Mouse (Mus musculus) midbrain, embryonic 11.5 days (tissue): ENCODE measurements around the gene Ip6k2. TPM values are rescaled to one million over a fixed set of nuclear protein-coding genes. Genes with fewer than 3 reads are reported as not detected.

ENCODE experiments used
- ATAC-seq: fragments of 200-750 bp; cut with Nextera tagmentation; 2 replicates; pipeline ENCODE4 v1.8.0; 2017; ENCODE audit warnings: moderate TSS enrichment, moderate library complexity; ENCODE audit not compliant: low FRiP score
- DNase-seq: peaks from one replicate; pipeline ENCODE4 v3.0.0; 2015; ENCODE audit warnings: low spot score; ENCODE audit errors: missing footprints
- H3K27ac ChIP-seq: fragments of 300-500 bp; sonication (generic); 2 replicates; pipeline ENCODE4 v1.5.1; 2014; ENCODE audit warnings: low read depth, low read length
- H3K27me3 ChIP-seq: fragments of 300-500 bp; sonication (generic); 2 replicates; pipeline ENCODE4 v1.6.1; 2014; ENCODE audit warnings: mild to moderate bottlenecking, low read length, moderate library complexity, mixed read lengths; ENCODE audit not compliant: control insufficient read depth, insufficient read depth
- H3K36me3 ChIP-seq: fragments of 300-500 bp; sonication (generic); 2 replicates; pipeline ENCODE4 v1.6.1; 2014; ENCODE audit warnings: mild to moderate bottlenecking, low read length, moderate library complexity, mixed read lengths; ENCODE audit not compliant: control insufficient read depth, insufficient read depth
- H3K4me1 ChIP-seq: fragments of 300-500 bp; sonication (generic); 2 replicates; pipeline ENCODE4 v1.6.1; 2014; ENCODE audit warnings: low read length; ENCODE audit not compliant: control insufficient read depth, insufficient read depth
- H3K4me2 ChIP-seq: fragments of 300-500 bp; sonication (generic); 2 replicates; pipeline ENCODE4 v1.6.1; 2014; ENCODE audit warnings: mild to moderate bottlenecking, moderate library complexity
- H3K4me3 ChIP-seq: fragments of 300-500 bp; sonication (generic); 2 replicates; pipeline ENCODE4 v1.5.1; 2014; ENCODE audit warnings: low read depth, low read length
- H3K9ac ChIP-seq: fragments of 300-500 bp; sonication (generic); 2 replicates; pipeline ENCODE4 v1.6.1; 2014; ENCODE audit warnings: low read length
- H3K9me3 ChIP-seq: fragments of 300-500 bp; sonication (generic); 2 replicates; pipeline ENCODE4 v1.6.1; 2016; ENCODE audit warnings: low read length; ENCODE audit not compliant: control insufficient read depth
- whole genome bisulfite sequencing: fragments of 180-500 bp; shearing (Covaris S2); extraction: QIAGEN DNeasy Blood & Tissue Kit; methylation state at CpG from one replicate; pipeline ENCODE4 v1.1.7; 2014; 5-methylcytosine and 5-hydroxymethylcytosine counted together
- polyA plus RNA-seq: library from polyadenylated mRNA; unstranded; fragments of >200 nt; fragmentation: Nextera tagmentation; extraction: Ambion mirVana; gene quantifications from 2 replicates; pipeline ENCODE4 v1.2.1, GENCODE M21; 2014

Gene Ip6k2
- polyA plus RNA-seq, 1 experiment from 2014 or later: 104 TPM

DNA sequence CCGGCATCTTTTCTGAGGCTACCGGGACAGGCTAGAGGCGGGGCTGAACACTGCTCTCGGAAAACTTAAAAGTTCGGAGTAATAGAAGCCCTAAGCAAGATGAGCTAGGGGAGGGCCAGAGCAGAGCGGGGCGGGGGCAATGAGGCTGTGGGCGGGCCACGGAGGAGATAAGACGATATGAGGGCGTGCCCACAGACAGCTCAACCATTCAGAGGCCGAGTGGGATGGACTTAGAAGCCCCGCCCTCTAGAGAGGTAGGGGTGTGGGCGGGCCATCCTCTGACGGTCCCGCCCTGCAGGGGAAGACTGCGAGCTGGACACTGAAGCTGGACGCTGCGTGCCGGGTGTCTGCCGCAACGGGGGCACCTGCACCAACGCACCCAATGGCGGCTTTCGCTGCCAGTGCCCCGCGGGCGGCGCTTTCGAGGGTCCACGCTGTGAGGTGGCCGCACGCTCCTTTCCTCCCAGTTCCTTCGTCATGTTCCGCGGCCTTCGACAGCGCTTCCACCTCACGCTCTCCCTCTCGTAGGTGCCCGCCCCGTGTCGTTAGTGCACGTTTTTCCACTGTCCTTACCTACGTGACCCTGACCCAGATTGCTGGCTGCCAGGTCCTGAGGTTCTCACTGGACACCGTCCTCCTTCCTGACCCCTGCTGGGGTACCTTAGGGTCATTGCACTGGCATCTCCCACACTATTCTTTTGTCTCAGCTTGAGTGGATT is 49.0 kb downstream of the Ip6k2 start:
- peaks cover 35% of the 10 kb centered on the region for H3K27me3 ChIP-seq

DNA sequence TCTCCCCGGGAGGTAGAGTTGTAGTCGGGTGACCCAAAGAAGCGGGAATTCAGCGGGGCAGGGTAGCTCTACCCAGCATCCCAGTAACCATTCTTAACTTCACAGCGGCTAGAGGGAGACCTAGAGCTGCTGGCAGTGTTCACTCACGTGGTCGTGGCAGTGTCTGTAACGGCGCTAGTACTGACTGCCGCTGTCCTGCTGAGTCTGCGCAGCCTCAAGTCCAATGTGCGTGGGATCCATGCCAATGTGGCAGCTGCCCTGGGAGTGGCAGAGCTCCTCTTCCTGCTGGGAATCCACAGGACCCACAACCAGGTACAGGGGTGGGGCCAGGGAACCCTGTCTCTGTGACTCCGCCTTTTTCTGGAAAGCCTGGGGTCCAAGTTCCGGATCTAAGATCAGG is 59.4 kb downstream of the Ip6k2 start:
- Histone ChIP-seq H3K4me3 (no peak overlapping the region), H3K36me3 (0 out of 2 replicates have a peak, but pooled peaks cover 2% of the 10 kb centered on the region), H3K9me3 (no peaks in the 10 kb centered on the region), H3K4me1 (no peaks in the 10 kb centered on the region), H3K27ac (no peak overlapping the region), H3K27me3 (no peaks in the 10 kb centered on the region), H3K9ac (no peak overlapping the region), H3K4me2 (no peak overlapping the region)
- peak; percentile 77 for DNase-seq
- peak; percentile 33; the same call in 1 of the 2 replicates for ATAC-seq
- WGBS: 25% methylated on average over 14 of the region's 14 CpGs

More for the DNA sequence above, 49.0 kb downstream of the Ip6k2 start:
- ATAC-seq (peak; percentile 97), DNase-seq (peak; percentile 97)
- Histone ChIP-seq H3K9ac (no peak overlapping the region), H3K27ac (no peak overlapping the region), H3K4me2 (peak overlapping the region; percentile 88), H3K9me3 (no peaks in the 10 kb centered on the region), H3K36me3 (no peaks in the 10 kb centered on the region; the same call in 1 of the 2 replicates), H3K4me3 (peak overlapping the region; percentile 38), H3K4me1 (peaks cover 19% of the 10 kb centered on the region)
- 7% methylated on average over 40 of the region's 46 CpGs for WGBS

GRCm38 (mm10) chr9:108845390-108845789 is 61.8 kb downstream of the Ip6k2 start:
- 84% methylated on average over 5 of the region's 5 CpGs for WGBS
- Histone ChIP-seq H3K27ac (no peak overlapping the region), H3K9ac (no peak overlapping the region), H3K9me3 (no peaks in the 10 kb centered on the region), H3K4me3 (no peak overlapping the region), H3K4me1 (no peaks in the 10 kb centered on the region), H3K4me2 (no peak overlapping the region), H3K27me3 (no peaks in the 10 kb centered on the region), H3K36me3 (0 out of 2 replicates have a peak, but pooled peaks cover 5% of the 10 kb centered on the region)
- DNase-seq (peak; percentile 35), ATAC-seq (no peak)

GRCm38 (mm10) chr9:108847374-108847773 is 63.8 kb downstream of the Ip6k2 start:
- no peak overlapping the region for H3K4me3 ChIP-seq
- H3K9ac ChIP-seq: no peak overlapping the region
- H3K36me3 ChIP-seq: 0 out of 2 replicates have a peak, but pooled peaks cover 5% of the 10 kb centered on the region
- H3K4me1 ChIP-seq: no peaks in the 10 kb centered on the region
- H3K4me2 ChIP-seq: no peak overlapping the region
- no peak overlapping the region for H3K27ac ChIP-seq
- H3K9me3 ChIP-seq: no peaks in the 10 kb centered on the region
- no peaks in the 10 kb centered on the region for H3K27me3 ChIP-seq
- no peak for ATAC-seq
- 83% methylated on average over 4 of the region's 4 CpGs for WGBS
- no peak for DNase-seq

DNA sequence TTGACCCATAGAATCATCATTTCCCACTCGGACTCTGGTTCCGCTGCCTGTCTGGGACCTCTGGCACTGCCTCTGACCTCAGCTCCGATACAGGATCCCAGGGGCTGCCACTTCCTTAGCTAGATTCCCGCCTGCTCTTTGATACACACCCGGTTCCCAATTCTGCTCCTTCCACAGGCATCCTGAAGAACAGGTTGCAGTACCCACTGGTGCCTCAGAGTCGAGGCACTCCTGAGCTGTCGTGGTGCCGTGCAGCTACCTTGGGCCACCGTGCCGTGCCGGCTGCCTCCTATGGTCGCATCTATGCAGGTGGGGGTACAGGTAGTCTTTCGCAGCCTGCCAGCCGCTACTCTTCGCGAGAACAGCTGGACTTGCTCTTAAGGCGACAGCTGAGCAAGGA is 64.8 kb downstream of the Ip6k2 start:
- 0 out of 2 replicates have a peak, but pooled peaks cover under 1% of the 10 kb centered on the region for H3K4me1 ChIP-seq
- no peaks in the 10 kb centered on the region for H3K9me3 ChIP-seq
- 0 out of 2 replicates have a peak, but pooled peaks cover 5% of the 10 kb centered on the region for H3K36me3 ChIP-seq
- no peak for DNase-seq
- H3K27ac ChIP-seq: no peak overlapping the region
- WGBS: 85% methylated on average over 17 of the region's 17 CpGs
- no peak for ATAC-seq
- no peak overlapping the region for H3K4me2 ChIP-seq
- H3K27me3 ChIP-seq: no peaks in the 10 kb centered on the region
- no peak overlapping the region for H3K9ac ChIP-seq
- H3K4me3 ChIP-seq: no peak overlapping the region

DNA sequence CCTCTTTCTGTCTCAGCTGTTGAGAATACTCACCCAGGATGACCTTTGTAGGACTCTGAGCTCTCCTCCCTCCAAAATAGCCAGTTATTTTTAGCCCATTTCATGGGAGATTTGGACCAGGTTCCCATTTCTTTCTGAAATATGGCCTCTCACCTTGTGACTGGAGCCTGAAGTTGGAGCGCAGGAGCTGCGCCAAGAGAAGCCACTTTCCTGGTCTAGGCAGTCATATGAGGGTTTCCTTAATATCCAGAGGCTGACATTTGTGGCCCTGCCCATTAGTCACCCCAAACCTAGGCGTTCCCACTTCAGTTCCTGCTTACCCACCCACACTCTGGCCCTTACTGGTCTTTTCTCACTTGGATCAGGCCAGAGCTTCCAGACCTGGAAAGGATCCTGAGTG is 69.4 kb downstream of the Ip6k2 start, which contains the start of gene Slc26a6:
Slc26a6 (plus strand) TSS at position 308 of the 400 bp plus-strand sequence.
- H3K4me2 ChIP-seq: peak within 1 kb of the TSS; percentile 88
- WGBS: 87% methylated on average over 3 of the region's 3 CpGs

DNA sequence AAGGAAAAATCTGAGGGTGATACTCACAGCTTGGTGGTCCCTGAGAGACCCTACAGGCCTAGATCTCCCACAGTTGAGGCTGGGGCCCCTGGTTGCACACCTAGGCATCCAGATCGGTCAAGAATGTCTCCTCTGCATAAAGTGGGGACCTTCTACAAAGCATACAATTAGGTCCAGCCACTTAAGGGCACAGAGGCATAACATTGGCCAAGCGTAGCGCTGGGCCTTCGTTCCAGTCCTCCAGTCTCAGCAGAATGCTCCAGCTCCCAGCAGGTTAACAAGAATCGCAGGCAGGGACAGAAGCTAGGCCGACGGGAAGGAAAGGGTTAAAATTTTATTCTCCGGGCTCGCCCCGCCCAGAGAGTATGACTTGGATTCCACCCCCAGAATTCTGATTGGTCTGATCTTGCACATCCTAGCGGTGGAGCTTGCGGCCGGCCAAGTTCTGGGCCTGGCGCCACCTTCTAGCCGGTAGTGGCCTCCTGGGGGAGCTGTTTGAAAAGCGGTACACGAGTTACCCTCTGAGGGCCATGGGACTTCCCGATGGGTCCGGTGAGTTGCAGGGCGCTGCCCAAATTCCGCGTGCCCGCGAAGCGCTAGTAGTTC is 70.1 kb downstream of the Ip6k2 start:
- Histone ChIP-seq H3K27me3 (no peaks in the 10 kb centered on the region), H3K4me1 (peaks cover 9% of the 10 kb centered on the region), H3K4me2 (peak overlapping the region; percentile 88), H3K36me3 (0 out of 2 replicates have a peak, but pooled peaks cover 3% of the 10 kb centered on the region), H3K4me3 (peak overlapping the region; percentile 66), H3K9ac (peak overlapping the region; percentile 73), H3K27ac (0 out of 2 replicates have a peak overlapping the region, but pooled peaks have one; percentile 46), H3K9me3 (no peaks in the 10 kb centered on the region)
- 3% methylated on average over 25 of the region's 25 CpGs for WGBS
- DNase-seq (peak; percentile 99), ATAC-seq (peak; percentile 88)

More for the DNA sequence above, 69.4 kb downstream of the Ip6k2 start, which contains the start of gene Slc26a6:
- 0 out of 2 replicates have a peak within 1 kb of the TSS, but pooled peaks have one; percentile 46 for H3K27ac ChIP-seq
- peak; percentile 54 for DNase-seq
- peak within 1 kb of the TSS; percentile 66 for H3K4me3 ChIP-seq
- ATAC-seq: no peak
- peaks cover 9% of the 10 kb centered on the region for H3K4me1 ChIP-seq
- H3K36me3 ChIP-seq: 0 out of 2 replicates have a peak, but pooled peaks cover 3% of the 10 kb centered on the region
- H3K27me3 ChIP-seq: no peaks in the 10 kb centered on the region
- peak within 1 kb of the TSS; percentile 73 for H3K9ac ChIP-seq
- H3K9me3 ChIP-seq: no peaks in the 10 kb centered on the region

DNA sequence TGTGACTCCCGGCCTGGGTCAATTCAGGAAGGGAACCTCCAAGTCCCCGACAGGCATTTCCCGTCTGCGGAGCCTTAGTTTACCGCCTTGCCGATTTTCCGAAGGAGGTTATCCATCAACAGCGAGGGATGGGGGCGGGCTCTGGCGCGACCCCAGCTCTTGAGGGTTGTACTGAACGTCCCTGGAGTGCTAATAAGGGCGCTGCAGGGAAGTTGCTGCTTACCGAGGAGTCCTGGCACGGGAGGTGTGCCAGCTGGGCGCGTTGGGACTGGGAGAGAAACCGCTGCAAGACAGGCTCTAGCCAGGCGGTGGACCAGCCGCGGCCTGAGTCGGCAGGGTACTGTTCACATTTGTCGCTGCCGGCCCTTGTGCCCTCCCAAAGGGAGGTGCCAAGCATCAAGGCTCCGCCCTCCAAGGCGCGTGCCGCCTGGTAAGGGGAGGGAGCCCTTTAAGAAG is 70.7 kb downstream of the Ip6k2 start:
- Histone ChIP-seq H3K4me1 (peaks cover 9% of the 10 kb centered on the region), H3K27me3 (no peaks in the 10 kb centered on the region), H3K36me3 (0 out of 2 replicates have a peak, but pooled peaks cover 2% of the 10 kb centered on the region), H3K9me3 (no peaks in the 10 kb centered on the region), H3K4me3 (peak overlapping the region; percentile 66), H3K4me2 (peak overlapping the region; percentile 88), H3K9ac (peak overlapping the region; percentile 73), H3K27ac (0 out of 2 replicates have a peak overlapping the region, but pooled peaks have one; percentile 46)
- under 1% methylated on average over 28 of the region's 28 CpGs for WGBS
- ATAC-seq: peak; percentile 79
- DNase-seq: no peak
